Mouse (Mus musculus) heart, embryonic 14.5 days (tissue): ENCODE results near the gene Lpin2. TPM values are rescaled to one million over a fixed set of nuclear protein-coding genes. Genes with fewer than 3 reads are reported as not detected.

Source experiments
- ATAC-seq: fragments of 200-750 bp; cut with Nextera tagmentation; 2 replicates; pipeline ENCODE4 v1.8.0; 2017; ENCODE audit warnings: low read depth, moderate TSS enrichment; ENCODE audit not compliant: insufficient number of reproducible peaks, insufficient read depth, low FRiP score
- H3K27ac ChIP-seq, 2 experiments: fragments of 200-500 bp in 1 of 2; fragments of 300-500 bp in 1 of 2; sonication (generic) in 1 of 2; replicated peaks in 1 of 2; 2 replicates each; pipeline ENCODE4 v1.5.1; 2012 to 2014; ENCODE audit warnings: low read depth in 2 of 2, low read length in 2 of 2, control low read depth in 1 of 2, mild to moderate bottlenecking in 1 of 2, mixed read lengths in 1 of 2; ENCODE audit not compliant: control insufficient read depth in 1 of 2, insufficient read depth in 1 of 2
- H3K27me3 ChIP-seq: fragments of 300-500 bp; sonication (generic); 2 replicates; pipeline ENCODE4 v1.6.1; 2014; ENCODE audit warnings: mild to moderate bottlenecking, low read length, control low read depth; ENCODE audit not compliant: control insufficient read depth, insufficient read depth
- H3K36me3 ChIP-seq: fragments of 300-500 bp; sonication (generic); 2 replicates; pipeline ENCODE4 v1.6.1; 2014; ENCODE audit warnings: mild to moderate bottlenecking, control low read depth, low read length, mixed read lengths; ENCODE audit not compliant: control insufficient read depth, insufficient read depth
- H3K4me1 ChIP-seq, 2 experiments: fragments of 200-500 bp in 1 of 2; fragments of 300-500 bp in 1 of 2; sonication (generic) in 1 of 2; 2 replicates each; pipeline ENCODE4 v1.6.1; 2012 to 2014; ENCODE audit warnings: low read length in 2 of 2, control low read depth in 1 of 2, mixed read lengths in 1 of 2; ENCODE audit not compliant: control insufficient read depth in 2 of 2, insufficient read depth in 2 of 2
- H3K4me2 ChIP-seq: fragments of 300-500 bp; sonication (generic); 2 replicates; pipeline ENCODE4 v1.6.1; 2014; ENCODE audit warnings: mild to moderate bottlenecking, low read length
- H3K4me3 ChIP-seq, 2 experiments: fragments of 200-500 bp in 1 of 2; fragments of 300-500 bp in 1 of 2; sonication (generic) in 1 of 2; 2 replicates each; pipeline ENCODE4 v1.5.1; 2012 to 2014; ENCODE audit warnings: low read length in 2 of 2, mild to moderate bottlenecking in 2 of 2, control low read depth in 1 of 2, low read depth in 1 of 2, moderate library complexity in 1 of 2; ENCODE audit not compliant: control insufficient read depth in 1 of 2, insufficient read depth in 1 of 2
- H3K9ac ChIP-seq: fragments of 300-500 bp; sonication (generic); 2 replicates; pipeline ENCODE4 v1.6.1; 2014; ENCODE audit warnings: mild to moderate bottlenecking, low read length
- H3K9me3 ChIP-seq: fragments of 300-500 bp; sonication (generic); 2 replicates; pipeline ENCODE4 v1.6.1; 2016; ENCODE audit warnings: low read length, control low read depth; ENCODE audit not compliant: control insufficient read depth
- WGBS: fragments of 180-500 bp; shearing (Covaris S2); extraction: QIAGEN DNeasy Blood & Tissue Kit; methylation state at CpG from one replicate; pipeline ENCODE4 v1.1.7; 2014; 5-methylcytosine and 5-hydroxymethylcytosine counted together
- polyA plus RNA-seq: library from polyadenylated mRNA; unstranded; fragments of >200 nt; fragmentation: Nextera tagmentation; extraction: Ambion mirVana; gene quantifications from 2 replicates; pipeline ENCODE4 v1.2.1, GENCODE M21; 2014

The Lpin2 gene
- polyA plus RNA-seq, 1 experiment from 2014 or later = 15.2 TPM

DNA sequence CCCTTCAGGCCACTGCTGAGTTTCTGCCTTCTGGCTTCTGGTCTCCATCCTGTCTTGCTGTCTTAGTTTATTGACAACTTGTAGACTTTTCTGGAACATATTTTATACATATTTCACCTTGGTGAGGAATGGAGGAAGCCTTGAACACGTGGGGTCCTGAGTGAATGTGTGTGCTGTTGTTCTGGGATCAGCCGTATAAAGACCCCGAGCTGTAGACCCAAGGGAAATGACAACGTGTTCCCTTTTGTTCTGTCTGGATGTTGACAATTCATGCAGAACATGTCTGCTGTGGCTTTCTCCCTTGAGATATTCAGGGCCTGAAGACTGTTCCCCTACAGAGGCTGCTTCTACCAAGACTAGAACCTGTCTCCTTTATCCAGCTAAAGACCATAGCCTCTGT is 5.0 kb upstream of the Lpin2 start:
- ATAC-seq = no peak

DNA sequence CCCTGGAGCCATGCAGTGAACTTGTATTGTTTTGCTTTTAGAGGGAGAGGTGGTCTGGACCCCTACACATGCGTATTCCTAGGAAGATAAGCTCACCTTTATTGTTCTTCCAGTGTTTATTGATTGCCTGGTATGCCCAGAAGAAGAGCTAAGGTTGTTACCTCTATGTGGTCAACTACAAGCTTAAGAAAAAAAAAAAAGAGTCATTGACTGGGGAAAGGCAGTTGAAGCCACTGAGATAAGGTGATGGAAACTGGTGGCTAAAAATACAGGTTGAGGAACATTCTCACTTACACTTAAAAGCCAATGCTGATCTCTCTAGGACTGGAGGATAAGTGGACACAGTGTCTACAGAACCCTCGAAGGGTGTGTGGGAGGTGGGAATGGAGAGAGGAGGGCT is 4.4 kb upstream of the Lpin2 start:
- Histone ChIP-seq H3K27ac (no peak overlapping the region), H3K4me3 (no peak overlapping the region), H3K9ac (no peak overlapping the region), H3K4me1 (peaks cover 17 to 19% of the 10 kb centered on the region in 2 experiments), H3K9me3 (no peaks in the 10 kb centered on the region), H3K4me2 (no peak overlapping the region), H3K36me3 (no peaks in the 10 kb centered on the region), H3K27me3 (no peaks in the 10 kb centered on the region)
- ATAC-seq = no peak
- WGBS = 50% methylated on average over 2 of the region's 2 CpGs

More for the DNA sequence above, 5.0 kb upstream of the Lpin2 start:
- Histone ChIP-seq H3K4me3 (no peak overlapping the region), H3K9ac (no peak overlapping the region), H3K36me3 (no peaks in the 10 kb centered on the region), H3K27ac (no peak overlapping the region), H3K4me1 (peaks cover 13 to 14% of the 10 kb centered on the region in 2 experiments), H3K27me3 (no peaks in the 10 kb centered on the region), H3K9me3 (no peaks in the 10 kb centered on the region), H3K4me2 (no peak overlapping the region)
- 74% methylated on average over 4 of the region's 4 CpGs for WGBS

DNA sequence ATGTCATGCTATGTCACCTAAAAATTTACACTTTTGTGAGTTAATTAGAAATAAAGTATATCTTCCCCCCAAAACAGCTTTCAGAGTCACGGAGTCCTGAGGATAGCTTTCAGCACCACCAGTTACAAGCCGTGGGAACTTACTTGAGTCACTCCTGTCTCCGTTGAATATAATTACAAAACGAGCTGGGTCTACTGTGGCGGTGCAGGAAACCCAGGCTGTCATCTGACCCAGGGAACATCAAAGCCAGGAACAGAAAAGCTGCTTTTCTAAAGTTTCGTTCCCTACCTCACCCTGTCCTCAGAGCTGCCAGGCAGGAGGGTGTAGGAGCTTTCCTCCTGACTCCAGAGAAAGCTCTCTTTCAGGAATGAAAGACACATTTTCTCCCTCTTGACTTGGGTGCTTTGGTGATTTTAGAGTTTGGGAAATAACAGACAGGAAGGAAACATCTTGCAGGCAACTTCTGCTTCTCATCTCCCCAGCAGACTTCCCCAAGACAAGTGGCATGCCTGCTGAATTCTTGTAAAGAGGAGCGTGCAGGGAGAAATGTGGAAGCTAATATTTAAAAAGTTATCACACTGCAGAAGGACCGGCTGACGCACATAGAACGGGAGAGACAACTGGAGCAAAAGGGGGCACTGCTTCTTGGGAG is 3.7 kb upstream of the Lpin2 start:
- no peak for ATAC-seq
- Histone ChIP-seq H3K27ac (no peak overlapping the region; a peak in 1 of 4 replicates), H3K36me3 (no peaks in the 10 kb centered on the region), H3K4me1 (peaks cover 17 to 19% of the 10 kb centered on the region in 2 experiments), H3K4me2 (peak overlapping the region; percentile 8), H3K9me3 (no peaks in the 10 kb centered on the region), H3K27me3 (no peaks in the 10 kb centered on the region), H3K4me3 (no peak overlapping the region), H3K9ac (no peak overlapping the region)
- WGBS = 18% methylated on average over 10 of the region's 10 CpGs

DNA sequence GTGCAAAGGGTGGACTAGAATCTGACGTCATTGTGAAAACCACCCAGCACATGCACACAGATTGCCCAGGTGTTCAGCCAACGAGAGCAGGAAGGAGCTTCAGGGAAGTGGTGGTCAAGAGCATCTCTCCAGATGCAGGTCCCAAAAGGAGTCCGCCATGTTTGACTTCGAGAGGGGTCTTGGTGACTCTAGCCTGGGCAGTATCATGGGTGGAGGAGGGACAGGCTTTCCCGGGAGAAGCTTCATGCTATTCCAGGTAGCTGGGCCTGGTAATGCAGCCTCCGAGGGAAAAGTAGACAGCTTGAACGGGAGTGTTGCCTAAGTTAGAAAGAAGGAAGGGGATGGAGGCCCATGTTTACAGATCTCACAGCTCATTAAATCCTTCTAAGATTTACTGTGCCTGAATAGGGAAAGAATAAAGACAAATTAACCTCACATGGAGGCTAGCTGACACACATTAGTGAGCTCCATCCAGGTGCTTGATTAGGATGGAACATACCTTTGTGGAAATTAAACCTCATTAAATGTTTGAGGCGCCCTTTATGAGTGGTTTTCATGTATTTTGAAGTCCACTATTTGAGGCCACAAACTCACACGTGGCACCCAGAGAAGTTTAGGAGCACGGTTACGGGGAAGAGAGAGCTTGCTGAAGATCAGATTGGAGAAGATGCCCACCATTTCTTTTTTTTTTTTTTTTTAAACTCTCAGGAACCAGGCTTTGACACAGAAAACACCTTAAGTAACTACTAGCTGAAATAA is 2.6 kb upstream of the Lpin2 start:
- H3K4me1 ChIP-seq = peaks cover 21 to 22% of the 10 kb centered on the region in 2 experiments
- H3K27ac ChIP-seq = no peak overlapping the region
- H3K36me3 ChIP-seq = no peaks in the 10 kb centered on the region
- H3K27me3 ChIP-seq = no peaks in the 10 kb centered on the region
- no peak for ATAC-seq
- H3K9me3 ChIP-seq = no peaks in the 10 kb centered on the region
- H3K4me2 ChIP-seq = no peak overlapping the region
- H3K4me3 ChIP-seq = no peak overlapping the region
- WGBS = 87% methylated on average over 11 of the region's 11 CpGs
- no peak overlapping the region for H3K9ac ChIP-seq

DNA sequence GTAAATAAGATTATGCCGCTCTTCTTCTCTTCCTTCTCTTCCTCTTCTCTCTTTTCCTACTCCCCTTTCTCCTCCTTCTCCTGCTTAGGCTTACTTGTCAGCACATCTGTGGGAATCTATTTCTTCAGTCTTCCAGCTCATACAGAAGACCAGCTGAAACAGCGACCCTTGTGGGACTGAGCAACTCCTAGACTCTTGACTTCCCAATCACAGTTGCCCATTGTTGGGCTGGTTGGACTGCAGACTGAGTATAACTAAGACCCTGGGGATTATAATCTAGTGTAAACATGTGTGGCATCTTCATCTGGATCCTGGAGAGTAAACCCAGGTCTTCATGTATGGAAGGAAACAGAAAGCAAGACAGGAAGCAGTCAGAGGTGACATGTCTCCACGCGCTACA is 1.8 kb upstream of the Lpin2 start:
- Histone ChIP-seq H3K9ac (no peak overlapping the region), H3K4me3 (no peak overlapping the region), H3K36me3 (no peaks in the 10 kb centered on the region), H3K27ac (no peak overlapping the region), H3K9me3 (no peaks in the 10 kb centered on the region), H3K4me2 (no peak overlapping the region), H3K4me1 (peaks cover 23 to 30% of the 10 kb centered on the region in 2 experiments), H3K27me3 (no peaks in the 10 kb centered on the region)
- ATAC-seq = no peak
- WGBS = 93% methylated on average over 4 of the region's 4 CpGs

DNA sequence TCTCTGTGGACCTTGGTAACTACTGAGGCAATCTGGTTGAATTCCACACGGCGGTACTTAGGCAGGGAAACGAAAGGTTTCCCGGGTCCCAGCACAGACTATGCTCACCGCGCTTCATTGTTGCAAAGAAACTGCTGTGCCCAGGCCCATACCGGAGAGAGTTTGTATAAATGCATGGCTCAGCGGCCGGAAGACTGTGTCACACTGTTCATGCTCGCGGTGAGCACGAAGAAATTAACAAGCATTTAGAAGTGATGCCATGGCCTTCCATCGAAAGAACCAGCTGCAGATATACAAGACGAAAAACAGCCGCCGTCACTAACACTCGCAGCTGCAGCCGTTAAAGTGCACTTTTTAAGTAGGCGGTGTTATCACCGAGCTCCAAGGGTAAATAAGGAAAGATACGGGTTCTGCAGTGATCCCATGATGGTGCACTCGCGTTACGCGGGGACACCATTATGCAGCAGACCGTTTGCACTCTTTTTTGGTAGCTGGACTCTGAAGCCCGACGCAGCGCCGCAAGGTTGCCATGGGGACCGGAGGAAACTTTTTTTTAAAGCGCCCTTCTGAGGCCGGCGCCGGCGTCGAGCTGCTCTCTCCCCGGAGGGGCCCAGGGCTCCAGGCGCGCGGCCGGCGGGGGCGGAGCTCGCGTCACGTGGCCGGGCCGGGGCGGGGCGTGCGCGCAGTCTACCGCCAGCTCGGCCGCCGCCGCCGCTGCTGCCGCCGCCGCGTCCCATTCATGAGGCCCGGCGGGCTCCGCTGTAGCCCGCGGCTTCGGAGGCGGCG is 704 bp downstream of the Lpin2 start:
- peak; percentile 96 for ATAC-seq
- H3K9ac ChIP-seq = peak overlapping the region; percentile 93

DNA sequence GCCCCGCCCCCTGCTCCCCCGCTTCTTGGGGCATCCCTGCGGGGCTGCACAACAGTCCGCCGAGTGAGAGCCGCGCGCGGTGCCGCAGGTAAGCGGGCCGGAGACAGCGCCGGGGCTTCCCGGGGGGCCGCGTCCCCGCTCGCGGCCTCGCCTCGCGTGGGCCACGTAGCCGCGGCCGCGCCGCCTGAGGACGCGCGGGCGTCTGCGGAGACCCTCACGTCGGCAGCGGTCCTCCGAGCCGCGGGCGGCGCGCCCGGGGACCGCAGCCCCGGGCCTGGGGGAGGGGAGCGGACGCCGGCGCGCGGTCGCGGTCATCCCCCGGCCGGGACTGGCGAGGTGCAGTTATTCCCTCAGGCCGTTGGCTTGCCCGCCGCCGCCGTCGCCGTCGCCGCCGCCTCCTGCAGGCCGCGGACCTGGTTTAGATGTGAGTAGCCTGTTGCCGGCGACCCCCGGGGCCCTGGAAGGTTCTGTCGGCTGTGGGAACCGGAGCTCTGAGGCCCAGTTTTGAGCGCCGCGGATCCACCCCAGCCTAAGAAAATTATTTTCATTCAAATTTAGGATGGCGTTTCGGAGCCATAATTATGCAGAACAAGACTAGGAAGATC is 1.4 kb downstream of the Lpin2 start:
- Histone ChIP-seq H3K9ac (peak overlapping the region; percentile 93), H3K36me3 (no peaks in the 10 kb centered on the region), H3K27me3 (no peaks in the 10 kb centered on the region), H3K9me3 (no peaks in the 10 kb centered on the region), H3K4me2 (peak overlapping the region; percentile 93), H3K27ac (peak overlapping the region; percentile 71 to 86), H3K4me3 (peak overlapping the region; percentile 94 to 98), H3K4me1 (peaks cover 20 to 26% of the 10 kb centered on the region in 2 experiments)
- under 1% methylated on average over 68 of the region's 79 CpGs for WGBS
- no peak; the same call in 1 of the 2 replicates for ATAC-seq

More for the DNA sequence above, 704 bp downstream of the Lpin2 start:
- H3K27me3 ChIP-seq = no peaks in the 10 kb centered on the region
- under 1% methylated on average over 59 of the region's 71 CpGs for WGBS
- peak overlapping the region; percentile 93 for H3K4me2 ChIP-seq
- H3K36me3 ChIP-seq = no peaks in the 10 kb centered on the region
- H3K27ac ChIP-seq = peak overlapping the region; percentile 71 to 86
- peak overlapping the region; percentile 94 to 98 for H3K4me3 ChIP-seq
- no peaks in the 10 kb centered on the region for H3K9me3 ChIP-seq
- H3K4me1 ChIP-seq = peaks cover 23 to 30% of the 10 kb centered on the region in 2 experiments
